Mouse (Mus musculus): ENCODE data around the gene Copb2.

DNA sequence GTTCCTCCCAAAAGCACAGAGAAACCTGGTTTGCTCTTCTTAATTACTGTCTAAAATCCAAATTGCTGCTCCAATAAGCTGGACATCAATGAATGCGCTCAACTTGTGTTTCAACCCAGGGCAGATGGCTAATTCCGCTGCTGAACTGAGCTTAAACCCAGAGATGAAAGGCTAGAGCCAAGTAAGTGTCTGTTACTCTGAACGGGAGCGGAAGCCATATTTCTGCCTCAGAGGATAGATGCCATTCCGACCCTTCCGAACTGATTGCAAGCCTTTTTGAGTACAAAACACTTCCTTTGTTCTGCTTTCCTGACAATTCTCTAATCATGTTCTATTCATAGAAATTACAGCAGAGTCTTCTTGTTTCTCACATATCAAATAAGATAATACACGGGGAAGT is 36.3 kb upstream of the Copb2 start:
- TF ChIP-seq GATA1 (IDR thresholded peaks at IDR 0.05; ENCODE audit: low read length) (no peak), TAL1 (IDR thresholded peaks at IDR 0.05; ENCODE audit: low read length) (no peak)
